ENCODE assay signal across 8 mouse cellular contexts in genomic region chr9:43730284-43731027, GRCm38 (mm10). TPM values are rescaled to one million over a fixed set of nuclear protein-coding genes. Genes with fewer than 3 reads are reported as not detected.
DNase-seq lines count a peak whose midpoint lies in the region; ATAC-seq lines count a peak whose summit lies in the region.

No protein-coding gene starts in this region.

- no peak overlapping the region for H3K4me2 ChIP-seq in forebrain, embryonic 13.5 days
- H3K4me2 ChIP-seq in hindbrain, embryonic 14.5 days (replicated peaks), result no peak overlapping the region
- no peak overlapping the region for H3K4me2 ChIP-seq in limb, embryonic 11.5 days (ENCODE audit: low read depth, severe bottlenecking)
- peak overlapping the region; percentile 18; the same call in 1 of the 2 replicates for H3K4me2 ChIP-seq in neural tube, embryonic 12.5 days (replicated peaks)

- WGBS in forebrain, embryonic 13.5 days, result 8% methylated on average over 22 of the region's 22 CpGs
- 7% methylated on average over 22 of the region's 22 CpGs for WGBS in hindbrain, embryonic 14.5 days
- 14% methylated on average over 22 of the region's 22 CpGs for WGBS in limb, embryonic 11.5 days
- WGBS in neural tube, embryonic 12.5 days, result 11% methylated on average over 21 of the region's 22 CpGs

- no peaks in the 10 kb centered on the region for H3K36me3 ChIP-seq in megakaryocyte, embryonic 14.5 days (replicated peaks; ENCODE audit: low read length)
- H3K36me3 ChIP-seq in forebrain, embryonic 13.5 days (ENCODE audit: poor library complexity, severe bottlenecking), result no peaks in the 10 kb centered on the region
- no peaks in the 10 kb centered on the region for H3K36me3 ChIP-seq in hindbrain, embryonic 14.5 days (replicated peaks; ENCODE audit: control insufficient read depth, insufficient read depth)
- H3K36me3 ChIP-seq in limb, embryonic 11.5 days (ENCODE audit: control insufficient read depth, insufficient read depth, low read length), result no peaks in the 10 kb centered on the region
- no peaks in the 10 kb centered on the region for H3K36me3 ChIP-seq in neural tube, embryonic 12.5 days

- ATAC-seq in megakaryocyte, adult 5-6 weeks (ENCODE audit: poor library complexity, severe bottlenecking), result no peak
- ATAC-seq in forebrain, embryonic 13.5 days, result 0 out of 2 replicates have a peak, but pooled peaks have one; percentile 53
- ATAC-seq in hindbrain, embryonic 14.5 days (ENCODE audit: low FRiP score), result peak; percentile 48; the same call in 1 of the 2 replicates
- no peak for ATAC-seq in limb, embryonic 11.5 days (ENCODE audit: insufficient number of reproducible peaks, low FRiP score, low TSS enrichment, low read depth)
- ATAC-seq in neural tube, embryonic 12.5 days (ENCODE audit: low FRiP score, low read depth), result peak; percentile 59; the same call in 1 of the 2 replicates

- H3K9me3 ChIP-seq in megakaryocyte, embryonic 14.5 days, result no peaks in the 10 kb centered on the region
- H3K9me3 ChIP-seq in forebrain, embryonic 13.5 days (replicated peaks), result no peaks in the 10 kb centered on the region
- H3K9me3 ChIP-seq in hindbrain, embryonic 14.5 days (ENCODE audit: control insufficient read depth, low read length), result no peaks in the 10 kb centered on the region
- H3K9me3 ChIP-seq in limb, embryonic 11.5 days (ENCODE audit: control insufficient read depth, low read length), result no peaks in the 10 kb centered on the region
- H3K9me3 ChIP-seq in neural tube, embryonic 12.5 days, result no peaks in the 10 kb centered on the region

- H3K27ac ChIP-seq in forebrain, embryonic 13.5 days, result no peak overlapping the region
- no peak overlapping the region for H3K27ac ChIP-seq in hindbrain, embryonic 14.5 days
- H3K27ac ChIP-seq in limb, embryonic 11.5 days (replicated peaks; ENCODE audit: low read depth, low read length), result no peak overlapping the region
- no peak overlapping the region for H3K27ac ChIP-seq in neural tube, embryonic 12.5 days

- peak; percentile 78 for DNase-seq in adrenal gland, postnatal 14 days
- DNase-seq in hindbrain, embryonic 14.5 days (ENCODE audit: low spot score), result no peak
- peak; percentile 78 for DNase-seq in limb, embryonic 11.5 days (ENCODE audit: low spot score)
- no peak for DNase-seq in frontal cortex, postnatal 14 days (ENCODE audit: low spot score in 2 of 2)

- peak overlapping the region; percentile 63 for H3K4me3 ChIP-seq in megakaryocyte, embryonic 14.5 days (replicated peaks)
- no peak overlapping the region for H3K4me3 ChIP-seq in forebrain, embryonic 13.5 days
- no peak overlapping the region for H3K4me3 ChIP-seq in hindbrain, embryonic 14.5 days (replicated peaks; ENCODE audit: low read length)
- no peak overlapping the region for H3K4me3 ChIP-seq in limb, embryonic 11.5 days (ENCODE audit: low read depth, low read length)
- no peak overlapping the region for H3K4me3 ChIP-seq in neural tube, embryonic 12.5 days

- H3K4me1 ChIP-seq in megakaryocyte, embryonic 14.5 days, result peaks cover 3% of the 10 kb centered on the region; the same call in 1 of the 2 replicates
- peaks cover 22% of the 10 kb centered on the region for H3K4me1 ChIP-seq in forebrain, embryonic 13.5 days
- peaks cover 19% of the 10 kb centered on the region for H3K4me1 ChIP-seq in hindbrain, embryonic 14.5 days (replicated peaks; ENCODE audit: control insufficient read depth, insufficient read depth, low read length)
- no peaks in the 10 kb centered on the region for H3K4me1 ChIP-seq in limb, embryonic 11.5 days (ENCODE audit: control insufficient read depth, insufficient read depth, low read length)
- H3K4me1 ChIP-seq in neural tube, embryonic 12.5 days, result peaks cover 14% of the 10 kb centered on the region

- no peak overlapping the region for H3K9ac ChIP-seq in forebrain, embryonic 13.5 days
- H3K9ac ChIP-seq in hindbrain, embryonic 14.5 days, result peak overlapping the region; percentile 13; the same call in 1 of the 2 replicates
- H3K9ac ChIP-seq in limb, embryonic 11.5 days (ENCODE audit: low read length), result no peak overlapping the region
- no peak overlapping the region for H3K9ac ChIP-seq in neural tube, embryonic 12.5 days

- peaks cover 50% of the 10 kb centered on the region for H3K27me3 ChIP-seq in megakaryocyte, embryonic 14.5 days (replicated peaks)
- no peaks in the 10 kb centered on the region; the same call in 1 of the 2 replicates for H3K27me3 ChIP-seq in forebrain, embryonic 13.5 days
- 0 out of 2 replicates have a peak, but pooled peaks cover 1% of the 10 kb centered on the region for H3K27me3 ChIP-seq in hindbrain, embryonic 14.5 days (ENCODE audit: control insufficient read depth, insufficient read depth, low read length)
- H3K27me3 ChIP-seq in limb, embryonic 11.5 days (ENCODE audit: control insufficient read depth, insufficient read depth, low read length), result 0 out of 2 replicates have a peak, but pooled peaks cover 2% of the 10 kb centered on the region
- H3K27me3 ChIP-seq in neural tube, embryonic 12.5 days (replicated peaks), result peaks cover 5% of the 10 kb centered on the region; the same call in 1 of the 2 replicates

RNA-seq across cellular contexts. Expression of gene Nectin1, which starts 13.3 kb away (rescaled TPM):
- polyA plus RNA-seq in megakaryocyte, embryonic 14.5 days (2012; ENCODE audit: insufficient read depth, low replicate concordance), result 1.3 and 2.1 TPM in 2 replicates
- total RNA-seq in megakaryocyte, adult 5-6 weeks (2015), result 7.5 and 9.7 TPM in 2 replicates
- 1.3 and 1.4 TPM in 2 replicates for total RNA-seq in megakaryocyte, adult 5-6 weeks (2017)
- total RNA-seq in adrenal gland, postnatal 14 days (2021), result 15.7 and 21.5 TPM in 2 replicates
- 8.8 and 10.0 TPM in 2 replicates for polyA plus RNA-seq in forebrain, embryonic 13.5 days (2015; fragmentation: Nextera tagmentation; extraction: Ambion mirVana)
- polyA plus RNA-seq in hindbrain, embryonic 14.5 days (2014; fragmentation: Nextera tagmentation; extraction: Ambion mirVana), result 18.0 and 18.9 TPM in 2 replicates
- 4.1 and 4.7 TPM in 2 replicates for polyA plus RNA-seq in limb, embryonic 11.5 days (2014; fragmentation: Nextera tagmentation; extraction: Ambion mirVana)
- 15.2 and 15.5 TPM in 2 replicates for polyA plus RNA-seq in neural tube, embryonic 12.5 days (2016; fragmentation: Nextera tagmentation; extraction: Ambion mirVana)

Comparison
In these comparisons a context has a peak if more than half of its experiments do, and no peak if none do; other contexts are left out.
1. ATAC-seq: peak in forebrain, embryonic 13.5 days (single experiment), hindbrain, embryonic 14.5 days (single experiment) and neural tube, embryonic 12.5 days (single experiment); none in megakaryocyte, adult 5-6 weeks (single experiment) and limb, embryonic 11.5 days (single experiment).
2. DNase-seq: peak in adrenal gland, postnatal 14 days (single experiment) and limb, embryonic 11.5 days (single experiment); none in hindbrain, embryonic 14.5 days (single experiment) and frontal cortex, postnatal 14 days (0 of 2).